ENCODE assay signal across 8 mouse cellular contexts in genomic region chr12:82122450-82123249, GRCm38 (mm10). TPM values are rescaled to one million over a fixed set of nuclear protein-coding genes. Genes with fewer than 3 reads are reported as not detected.
DNase-seq lines count a peak whose midpoint lies in the region; ATAC-seq and TF ChIP-seq lines count a peak whose summit lies in the region.

No protein-coding gene starts in this region.

- H3K4me2 ChIP-seq in intestine, embryonic 15.5 days (replicated peaks): peak overlapping the region; percentile 50
- H3K4me2 ChIP-seq in liver, embryonic 14.5 days (ENCODE audit: low read depth): peak overlapping the region; percentile 40

- no peak overlapping the region for H3K9ac ChIP-seq in intestine, embryonic 15.5 days
- H3K9ac ChIP-seq in liver, embryonic 14.5 days (replicated peaks): no peak overlapping the region

- H3K36me3 ChIP-seq in intestine, embryonic 15.5 days: no peaks in the 10 kb centered on the region
- H3K36me3 ChIP-seq in liver, embryonic 14.5 days (replicated peaks; ENCODE audit: control insufficient read depth, insufficient read depth, low read depth): no peaks in the 10 kb centered on the region

- no peak for TF ChIP-seq EP300 in liver, embryonic 14.5 days (IDR thresholded peaks at IDR 0.05; ENCODE audit: low read depth)

- no peak for TF ChIP-seq CTCF in liver, embryonic 14.5 days (IDR thresholded peaks at IDR 0.05; ENCODE audit: low read depth)

- peaks cover 9% of the 10 kb centered on the region; the same call in 1 of the 2 replicates for H3K4me1 ChIP-seq in intestine, embryonic 15.5 days (replicated peaks)
- H3K4me1 ChIP-seq in liver, embryonic 14.5 days (replicated peaks; ENCODE audit: control insufficient read depth in 2 of 2, insufficient read depth in 2 of 2, low read length in 1 of 2): peaks cover 0 to 2% of the 10 kb centered on the region in 2 experiments; a peak in 1 of 4 replicates

- DNase-seq in adrenal gland, adult 2 months: peak; percentile 27
- no peak for DNase-seq in adrenal gland, postnatal 4 days (ENCODE audit: low spot score in 2 of 2)
- peak; percentile 6 for DNase-seq in adrenal gland, postnatal 25 days
- DNase-seq in heart, adult 11 months: peak; percentile 97
- no peak for DNase-seq in liver, embryonic 14.5 days (ENCODE audit: low read depth in 3 of 3, low spot score in 3 of 3)
- peak; percentile 78 for DNase-seq in skeletal muscle tissue, adult 2 months (ENCODE audit: low read depth, low spot score)
- DNase-seq in testis, postnatal 14 days (ENCODE audit: low spot score): no peak

- H3K4me3 ChIP-seq in intestine, embryonic 15.5 days (replicated peaks): 0 out of 2 replicates have a peak overlapping the region, but pooled peaks have one; percentile 1
- no peak overlapping the region for H3K4me3 ChIP-seq in liver, embryonic 14.5 days (ENCODE audit: insufficient read depth in 1 of 2, low read depth in 2 of 2, low read length in 2 of 2)

- peak overlapping the region; percentile 15; the same call in 1 of the 2 replicates for H3K27ac ChIP-seq in intestine, embryonic 15.5 days
- no peak overlapping the region for H3K27ac ChIP-seq in liver, embryonic 14.5 days

- ATAC-seq in intestine, embryonic 15.5 days: peak; percentile 89
- no peak for ATAC-seq in liver, embryonic 14.5 days (ENCODE audit: insufficient read depth)

- no peaks in the 10 kb centered on the region for H3K27me3 ChIP-seq in intestine, embryonic 15.5 days (replicated peaks)
- no peaks in the 10 kb centered on the region for H3K27me3 ChIP-seq in liver, embryonic 14.5 days (ENCODE audit: control insufficient read depth, insufficient read depth, low read length)

- no peaks in the 10 kb centered on the region for H3K9me3 ChIP-seq in intestine, embryonic 15.5 days
- H3K9me3 ChIP-seq in liver, embryonic 14.5 days (ENCODE audit: control insufficient read depth, low read length): no peaks in the 10 kb centered on the region

- WGBS in intestine, embryonic 15.5 days: 4% methylated on average over 22 of the region's 22 CpGs
- 9% methylated on average over 22 of the region's 22 CpGs for WGBS in liver, embryonic 14.5 days (ENCODE audit: insufficient replicate concordance)

RNA-seq across cellular contexts. Expression of gene Sipa1l1, which starts 46.5 kb away (rescaled TPM):
- total RNA-seq in adrenal gland, adult 2 months (2021): 10 to 100 TPM; 25.1 to 29.7 TPM
- 9.1 and 9.7 TPM in 2 replicates for polyA plus RNA-seq in adrenal gland, adult 2 months (2012; rRNA removed)
- total RNA-seq in adrenal gland, postnatal 4 days (2021): 10 to 100 TPM; 32.7 to 40.0 TPM
- total RNA-seq in adrenal gland, postnatal 25 days (2021): 30.1 and 30.6 TPM in 2 replicates
- polyA plus RNA-seq in intestine, embryonic 15.5 days (2015; fragmentation: Nextera tagmentation; extraction: Ambion mirVana): 23.8 and 24.7 TPM in 2 replicates
- polyA plus RNA-seq in liver, embryonic 14.5 days (2012; rRNA removed): 2.2 and 2.7 TPM in 2 replicates
- polyA plus RNA-seq in liver, embryonic 14.5 days (2014; fragmentation: Nextera tagmentation; extraction: Ambion mirVana): 2.6 TPM in 2 replicates

Comparison
In these comparisons a context has a peak if more than half of its experiments do, and no peak if none do; other contexts are left out.
1. DNase-seq: peak in adrenal gland, adult 2 months (single experiment), adrenal gland, postnatal 25 days (single experiment), heart, adult 11 months (single experiment) and skeletal muscle tissue, adult 2 months (single experiment); none in adrenal gland, postnatal 4 days (0 of 2), liver, embryonic 14.5 days (0 of 3) and testis, postnatal 14 days (single experiment).